Mouse (Mus musculus) thymus, postnatal 36 days (tissue): Measurements from ENCODE around the gene Gm1604a.
A peak's percentile ranks its signal among the peaks of the same experiment; 100 is the strongest.
"Not testable (repeated sequence)": the region's sequence is repeated elsewhere in the genome, so short reads cannot be mapped to it uniquely, and the experiment has no call there.

Experiments used
- DNase-seq, 2 experiments: peaks; one replicate each; pipeline ENCODE4 v3.0.0; 2022; ENCODE audit warnings: mixed read lengths in 2 of 2

Gene Gm1604a

GRCm38 (mm10) chr17:7069561-7070240 is 44.3 kb downstream of the Gm1604a start:
- not testable (repeated sequence) for DNase-seq

- peak; percentile 40 to 48 for DNase-seq
Observed at GRCm38 (mm10) chr17:7074494-7074893, 49.1 kb downstream of the Gm1604a start.

GRCm38 (mm10) chr17:7075519-7075918 is 50.2 kb downstream of the Gm1604a start:
- not testable (repeated sequence) for DNase-seq

GRCm38 (mm10) chr17:7079558-7079957 is 54.2 kb downstream of the Gm1604a start:
- DNase-seq, result peak; percentile 55 to 67

GRCm38 (mm10) chr17:7084523-7084922 is 59.2 kb downstream of the Gm1604a start:
- not testable (repeated sequence) for DNase-seq

GRCm38 (mm10) chr17:7085469-7086168 is 60.3 kb downstream of the Gm1604a start:
- DNase-seq, result not testable (repeated sequence)

- not testable (repeated sequence) for DNase-seq
Observed at GRCm38 (mm10) chr17:7086836-7087235, 61.5 kb downstream of the Gm1604a start.

DNA sequence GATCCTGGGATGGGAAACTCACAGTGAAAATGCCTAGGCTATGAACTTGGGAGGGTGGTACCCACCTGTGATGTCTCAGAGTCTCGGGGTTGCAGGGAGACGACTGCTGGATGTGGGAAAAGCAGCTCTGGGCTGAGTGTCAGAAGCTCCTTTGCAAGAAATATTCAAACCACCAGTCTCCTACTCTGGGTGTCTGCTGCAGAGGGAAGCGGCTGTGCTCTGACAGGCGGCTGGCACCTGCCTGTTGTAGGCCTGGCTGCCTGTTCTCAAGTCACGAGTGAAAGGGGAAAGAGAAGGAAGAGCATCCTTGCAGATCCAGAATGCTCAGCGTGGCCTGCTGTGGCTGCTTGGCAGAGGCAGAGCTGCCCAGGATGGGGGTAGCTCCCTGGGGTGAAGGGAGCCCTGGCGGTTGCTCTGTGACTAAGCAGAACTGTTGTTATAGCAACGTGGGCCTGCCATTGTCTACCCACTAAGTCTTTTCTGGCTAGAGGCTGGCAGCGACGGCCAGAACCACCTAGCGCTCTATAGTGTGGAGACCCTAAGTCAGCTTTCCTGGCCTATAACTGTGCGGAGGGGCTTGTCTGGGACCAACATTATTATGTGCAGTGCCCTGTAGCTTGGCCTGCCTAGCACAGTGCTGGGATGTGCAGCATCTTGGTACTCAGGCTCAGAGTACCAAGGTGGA is 72.6 kb downstream of the Gm1604a start:
- not testable (repeated sequence) for DNase-seq

- DNase-seq, result peak; percentile 23 to 54
Observed at GRCm38 (mm10) chr17:7099096-7099495, 73.7 kb downstream of the Gm1604a start.

GRCm38 (mm10) chr17:7102945-7103344 is 77.6 kb downstream of the Gm1604a start:
- not testable (repeated sequence) for DNase-seq

GRCm38 (mm10) chr17:7111658-7112057 is 86.3 kb downstream of the Gm1604a start:
- not testable (repeated sequence) for DNase-seq

- not testable (repeated sequence) for DNase-seq
Observed at GRCm38 (mm10) chr17:7116265-7116664, 90.9 kb downstream of the Gm1604a start.

DNA sequence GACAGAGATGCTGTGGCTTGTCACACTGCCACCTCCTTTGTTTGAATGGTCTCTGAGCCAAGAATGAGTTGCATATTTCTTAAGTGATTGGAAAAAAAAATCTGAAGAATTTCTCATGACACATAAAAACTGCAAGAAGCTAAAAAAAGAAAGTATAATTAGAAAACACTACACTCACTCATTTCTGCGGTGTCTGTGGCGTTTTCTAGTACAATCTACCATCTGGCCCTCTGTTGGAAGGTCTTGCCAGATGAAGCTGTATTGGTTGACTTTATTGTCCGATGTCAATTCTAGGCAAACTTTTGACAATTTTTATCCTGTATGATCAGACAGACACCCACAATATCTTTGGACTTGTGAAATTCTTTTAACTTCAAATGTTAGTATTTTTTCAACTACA is 95.5 kb downstream of the Gm1604a start:
- not testable (repeated sequence) for DNase-seq

DNA sequence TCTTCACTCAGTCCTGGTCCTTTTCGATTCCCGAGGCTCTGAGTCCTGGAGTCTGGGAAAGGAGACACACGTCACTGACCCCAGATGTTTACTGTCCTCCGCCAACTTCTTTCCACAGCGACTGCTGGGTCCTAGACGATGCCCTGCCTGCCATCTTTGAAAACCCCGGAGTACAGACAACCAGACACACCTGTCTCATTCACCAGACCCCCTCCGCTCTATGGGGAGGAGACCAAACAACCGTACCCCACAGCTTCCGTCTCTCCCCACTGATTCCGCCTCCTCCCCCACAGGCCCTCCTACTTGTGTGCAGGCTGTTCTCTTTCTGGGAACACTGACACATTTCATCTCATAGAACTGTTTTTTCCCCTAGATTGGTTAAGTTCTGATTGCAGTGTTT is 97.2 kb downstream of the Gm1604a start:
- DNase-seq, result not testable (repeated sequence)

DNA sequence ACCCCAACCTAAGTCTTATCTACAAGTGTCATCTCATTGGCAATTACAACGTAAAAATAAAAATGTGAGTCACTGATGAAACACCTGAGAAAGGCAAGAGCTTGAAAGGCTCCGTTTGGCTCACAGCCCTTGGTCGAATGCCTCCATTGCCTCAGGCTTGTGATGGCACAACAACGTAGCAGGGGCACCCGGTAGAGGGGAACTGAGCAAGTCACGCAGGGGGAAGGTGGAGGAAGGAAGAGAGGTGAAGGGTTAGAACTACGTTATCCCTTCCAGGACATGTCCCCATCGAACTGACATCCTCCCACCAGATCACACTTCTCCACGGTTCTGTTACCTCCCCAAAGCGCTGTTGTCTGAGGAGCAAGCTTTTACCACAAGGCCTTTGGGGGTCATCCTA is 101.1 kb downstream of the Gm1604a start:
- not testable (repeated sequence) for DNase-seq

- DNase-seq, result not testable (repeated sequence)
Observed at GRCm38 (mm10) chr17:7134002-7134401, 108.6 kb downstream of the Gm1604a start.

GRCm38 (mm10) chr17:7135277-7135676 is 109.9 kb downstream of the Gm1604a start:
- DNase-seq, result not testable (repeated sequence)
